ENCODE assay signal across 13 mouse cellular contexts in genomic region chr17:67955876-67956690, GRCm38 (mm10). TPM values are rescaled to one million over a fixed set of nuclear protein-coding genes. Genes with fewer than 3 reads are reported as not detected.
DNase-seq lines count a peak whose midpoint lies in the region; ATAC-seq lines count a peak whose summit lies in the region.
"Had no signal": no experiment of that assay in that cellular context is flagged by ENCODE, and none has a peak within 500 bp of the region (broad histone marks: within the 10 kb centered on the region; RNA-seq: fewer than 3 reads in every experiment).

No protein-coding gene starts in this region.

- no peak for DNase-seq in heart, postnatal 25 days (ENCODE audit: low spot score)
- DNase-seq in lung, postnatal 10 days: peak; percentile 36
- no peak for DNase-seq in lung, postnatal 25 days (ENCODE audit: low spot score)
- no peak for DNase-seq in frontal cortex, postnatal 25 days (ENCODE audit: low spot score in 2 of 2)
- DNase-seq in left cerebral cortex, postnatal 4 days: no peak
- DNase-seq: cerebellum, postnatal 25 days; right cerebral cortex, postnatal 14 days had no signal

- no peak overlapping the region for H3K9ac ChIP-seq in heart, embryonic 15.5 days
- H3K9ac ChIP-seq in embryonic facial prominence, embryonic 15.5 days: no peak overlapping the region
- no peak overlapping the region for H3K9ac ChIP-seq in stomach, embryonic 15.5 days
- H3K9ac ChIP-seq: forebrain, embryonic 12.5 days; hindbrain, embryonic 15.5 days had no signal

- peak overlapping the region; percentile 13; the same call in 1 of the 2 replicates for H3K27ac ChIP-seq in heart, embryonic 15.5 days
- H3K27ac ChIP-seq in embryonic facial prominence, embryonic 15.5 days (replicated peaks): no peak overlapping the region
- H3K27ac ChIP-seq in stomach, embryonic 15.5 days: peak overlapping the region; percentile 42; the same call in 1 of the 2 replicates
- H3K27ac ChIP-seq: forebrain, embryonic 12.5 days; hindbrain, embryonic 15.5 days; layer of hippocampus, adult 2 months had no signal

- intact Hi-C loops in heart, postnatal 25 days (cut with DNase I): loop anchor here (5.0 to 10.0 kb wide), 2 partner anchors 44 to 49 kb away; partner anchors contain the start of gene Arhgap28
- intact Hi-C loops in left cerebral cortex, postnatal 4 days (cut with DNase I): no loop called here

- no peak for ATAC-seq in heart, embryonic 15.5 days (replicated peaks; ENCODE audit: insufficient number of reproducible peaks, insufficient read depth, low FRiP score, low read depth)
- peak; percentile 30; the same call in 1 of the 2 replicates for ATAC-seq in embryonic facial prominence, embryonic 15.5 days (ENCODE audit: insufficient number of reproducible peaks, low FRiP score, low TSS enrichment, low read depth)
- ATAC-seq in stomach, embryonic 15.5 days (ENCODE audit: insufficient read depth, low FRiP score, low read depth): no peak; the same call in 1 of the 2 replicates

- 47% methylated on average over 10 of the region's 10 CpGs for WGBS in heart, embryonic 15.5 days
- 34% methylated on average over 10 of the region's 10 CpGs for WGBS in embryonic facial prominence, embryonic 15.5 days
- 31% methylated on average over 10 of the region's 10 CpGs for WGBS in stomach, embryonic 15.5 days

- no peaks in the 10 kb centered on the region for H3K36me3 ChIP-seq in heart, embryonic 15.5 days
- H3K36me3 ChIP-seq in embryonic facial prominence, embryonic 15.5 days: no peaks in the 10 kb centered on the region
- H3K36me3 ChIP-seq in stomach, embryonic 15.5 days: no peaks in the 10 kb centered on the region
- H3K36me3 ChIP-seq: forebrain, embryonic 12.5 days; hindbrain, embryonic 15.5 days had no signal

- no peaks in the 10 kb centered on the region for H3K27me3 ChIP-seq in heart, embryonic 15.5 days
- H3K27me3 ChIP-seq in embryonic facial prominence, embryonic 15.5 days: no peaks in the 10 kb centered on the region
- no peaks in the 10 kb centered on the region for H3K27me3 ChIP-seq in stomach, embryonic 15.5 days (replicated peaks)
- H3K27me3 ChIP-seq: forebrain, embryonic 12.5 days; hindbrain, embryonic 15.5 days had no signal

- H3K4me2 ChIP-seq in heart, embryonic 15.5 days: no peak overlapping the region
- no peak overlapping the region for H3K4me2 ChIP-seq in embryonic facial prominence, embryonic 15.5 days (replicated peaks)
- H3K4me2 ChIP-seq in stomach, embryonic 15.5 days: no peak overlapping the region
- H3K4me2 ChIP-seq: forebrain, embryonic 12.5 days; hindbrain, embryonic 15.5 days had no signal

- no peaks in the 10 kb centered on the region for H3K9me3 ChIP-seq in heart, embryonic 15.5 days (replicated peaks)
- H3K9me3 ChIP-seq in embryonic facial prominence, embryonic 15.5 days (replicated peaks): no peaks in the 10 kb centered on the region
- H3K9me3 ChIP-seq in stomach, embryonic 15.5 days: no peaks in the 10 kb centered on the region
- H3K9me3 ChIP-seq: forebrain, embryonic 12.5 days; hindbrain, embryonic 15.5 days had no signal

- H3K4me3 ChIP-seq in heart, embryonic 15.5 days: no peak overlapping the region
- no peak overlapping the region for H3K4me3 ChIP-seq in embryonic facial prominence, embryonic 15.5 days (replicated peaks)
- H3K4me3 ChIP-seq in stomach, embryonic 15.5 days (replicated peaks): no peak overlapping the region
- H3K4me3 ChIP-seq: forebrain, embryonic 12.5 days; hindbrain, embryonic 15.5 days; layer of hippocampus, adult 2 months had no signal

- peaks cover 25% of the 10 kb centered on the region for H3K4me1 ChIP-seq in heart, embryonic 15.5 days (replicated peaks)
- peaks cover 55% of the 10 kb centered on the region for H3K4me1 ChIP-seq in embryonic facial prominence, embryonic 15.5 days
- H3K4me1 ChIP-seq in stomach, embryonic 15.5 days: peaks cover 24% of the 10 kb centered on the region
- H3K4me1 ChIP-seq: forebrain, embryonic 12.5 days had no signal

RNA-seq across cellular contexts. Expression of gene Arhgap28, which starts 47.8 kb away (rescaled TPM):
- polyA plus RNA-seq in heart, embryonic 15.5 days (2015; fragmentation: Nextera tagmentation; extraction: Ambion mirVana): 11.6 and 16.3 TPM in 2 replicates
- 1 to 10 TPM; 2.5 to 3.0 TPM for total RNA-seq in heart, postnatal 25 days (2021)
- 47.3 and 48.6 TPM in 2 replicates for polyA plus RNA-seq in embryonic facial prominence, embryonic 15.5 days (2015; fragmentation: Nextera tagmentation; extraction: Ambion mirVana)
- polyA plus RNA-seq in stomach, embryonic 15.5 days (2015; fragmentation: Nextera tagmentation; extraction: Ambion mirVana): 23.9 and 25.3 TPM in 2 replicates
- total RNA-seq in left cerebral cortex, postnatal 4 days (2021): 1 to 10 TPM; 7.3 to 8.5 TPM
